Mouse (Mus musculus) splenic B cell, adult 2 months (primary cell): ENCODE data around the gene Ascc2.
"Not testable (repeated sequence)": the region's sequence is repeated elsewhere in the genome, so short reads cannot be mapped to it uniquely, and the experiment has no call there.

ENCODE experiments used
- DNase-seq: peaks from one replicate; pipeline ENCODE4 v3.0.0-alpha.2; 2011; ENCODE audit warnings: low read depth, low spot score
- H3K27me3 ChIP-seq: 2 replicates; pipeline ENCODE4 v1.6.1; 2012; ENCODE audit warnings: mild to moderate bottlenecking, low read length, moderate library complexity, mixed read lengths; ENCODE audit not compliant: control insufficient read depth, poor library complexity, insufficient read depth, severe bottlenecking
- H3K36me3 ChIP-seq: 2 replicates; pipeline ENCODE4 v1.6.1; 2012; ENCODE audit warnings: mild to moderate bottlenecking, low read length, moderate library complexity, mixed read lengths; ENCODE audit not compliant: control insufficient read depth, poor library complexity, insufficient read depth, severe bottlenecking

The Ascc2 gene

GRCm38 (mm10) chr11:4620501-4621108, 16.9 kb upstream of the Ascc2 start:
- DNase-seq, result no peak
- H3K36me3 ChIP-seq, result no peaks in the 10 kb centered on the region
- H3K27me3 ChIP-seq, result no peaks in the 10 kb centered on the region

DNA sequence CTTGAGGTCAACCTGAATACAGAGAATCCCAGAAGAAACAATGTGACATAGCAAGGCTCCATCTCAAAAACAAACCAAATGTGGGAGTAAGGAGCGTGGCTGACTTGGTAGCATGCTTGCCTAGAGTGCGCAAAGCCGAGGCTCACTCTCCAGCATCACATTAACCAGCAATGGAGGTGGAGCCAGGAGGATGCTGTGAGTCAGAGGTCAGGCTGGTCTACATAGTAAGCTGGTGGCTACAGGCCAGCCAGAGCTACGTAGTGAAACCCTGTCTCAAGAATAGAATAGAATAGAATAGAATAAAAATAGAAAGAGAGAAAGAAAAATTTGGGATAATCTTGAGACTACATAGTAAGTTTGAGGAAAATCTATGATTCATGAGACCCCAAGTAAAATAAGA, 15.7 kb upstream of the Ascc2 start:
- Histone ChIP-seq H3K36me3 (no peaks in the 10 kb centered on the region), H3K27me3 (no peaks in the 10 kb centered on the region)
- DNase-seq, result no peak

- DNase-seq, result no peak
- Histone ChIP-seq H3K36me3 (no peaks in the 10 kb centered on the region), H3K27me3 (no peaks in the 10 kb centered on the region)
Measured at GRCm38 (mm10) chr11:4622442-4622986, 15.0 kb upstream of the Ascc2 start.

DNA sequence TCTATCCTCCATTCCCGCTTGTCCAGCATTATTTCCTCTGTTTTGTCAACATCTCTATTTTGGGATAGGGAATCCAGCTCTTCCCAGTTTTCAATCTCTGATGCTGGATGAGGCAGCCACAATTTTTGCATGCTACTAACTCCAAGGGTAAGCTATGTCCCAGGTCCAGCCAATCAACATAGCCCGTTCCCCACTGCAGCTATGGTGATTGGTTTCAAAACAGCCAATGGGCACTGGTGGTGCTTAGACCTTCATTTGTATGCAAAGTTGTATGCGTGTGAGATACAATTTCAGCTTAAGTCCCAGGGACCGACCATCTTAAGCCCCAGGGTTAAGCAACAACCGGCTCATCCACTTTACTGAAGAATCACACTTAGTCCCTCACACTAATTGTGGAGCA, 14.6 kb upstream of the Ascc2 start:
- Histone ChIP-seq H3K27me3 (no peaks in the 10 kb centered on the region), H3K36me3 (no peaks in the 10 kb centered on the region)
- DNase-seq, result no peak

DNA sequence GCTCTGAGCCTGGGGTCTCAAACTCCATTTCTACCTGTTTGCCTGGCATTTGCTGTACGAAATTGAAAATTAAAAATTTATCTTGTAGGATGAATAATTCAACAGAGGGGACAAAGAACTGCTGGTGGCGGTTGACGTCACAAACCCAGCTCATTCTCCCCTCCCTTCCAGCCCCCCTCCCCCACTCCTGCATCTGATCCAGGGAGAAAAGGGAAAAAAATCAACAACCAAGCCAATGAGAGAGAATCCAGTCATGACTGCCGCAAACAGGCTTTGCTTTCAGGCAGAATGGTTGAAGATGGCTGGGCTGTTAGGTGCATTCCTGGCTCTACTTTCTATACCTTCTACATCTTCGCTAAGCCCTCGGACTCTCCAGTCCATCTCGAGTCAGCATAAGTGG, 11.6 kb upstream of the Ascc2 start:
- Histone ChIP-seq H3K36me3 (no peaks in the 10 kb centered on the region), H3K27me3 (no peaks in the 10 kb centered on the region)
- no peak for DNase-seq

DNA sequence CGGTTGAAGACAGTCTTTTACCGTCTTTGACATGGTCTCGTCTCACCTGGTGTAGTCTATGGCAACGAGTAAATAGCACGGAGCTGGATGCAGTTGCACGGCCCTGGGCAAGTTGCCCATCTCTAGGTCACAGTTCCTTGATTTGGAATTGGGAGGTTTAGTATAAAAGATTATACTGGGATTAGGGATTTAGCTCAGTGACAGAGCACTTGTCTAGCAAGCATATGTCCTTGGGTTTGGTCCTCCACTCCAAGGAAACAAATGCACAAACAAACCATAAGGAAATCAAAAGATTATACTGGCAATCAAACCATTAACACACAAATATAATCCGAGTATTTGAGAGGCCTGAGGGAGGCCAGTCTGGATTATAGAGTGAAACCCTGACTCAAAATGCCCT, 9.9 kb upstream of the Ascc2 start:
- DNase-seq, result no peak
- Histone ChIP-seq H3K27me3 (no peaks in the 10 kb centered on the region; the same call in 1 of the 2 replicates), H3K36me3 (no peaks in the 10 kb centered on the region)

DNA sequence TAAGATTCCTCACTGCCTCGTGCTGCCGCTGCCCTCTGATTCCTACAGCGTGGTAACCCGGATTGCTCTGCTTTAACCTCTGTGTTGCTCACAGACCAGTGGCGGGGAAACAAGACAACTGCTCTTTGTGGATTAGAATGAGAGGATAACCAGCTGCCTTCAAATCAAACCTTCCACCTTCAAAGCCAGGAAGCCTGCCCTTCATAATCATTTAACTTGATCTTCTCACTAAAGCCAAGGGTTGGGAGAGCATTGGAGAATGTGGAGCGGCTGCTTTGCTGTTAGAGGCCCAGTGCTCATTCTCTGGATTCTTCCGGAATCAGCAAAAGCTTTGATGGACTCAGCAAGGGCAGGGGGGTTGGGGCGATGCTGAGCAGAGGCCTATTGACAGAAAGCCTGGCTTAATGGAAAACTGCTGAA, 7.7 kb upstream of the Ascc2 start:
- no peak for DNase-seq
- no peaks in the 10 kb centered on the region for H3K36me3 ChIP-seq
- no peaks in the 10 kb centered on the region; the same call in 1 of the 2 replicates for H3K27me3 ChIP-seq

- DNase-seq, result no peak
- Histone ChIP-seq H3K36me3 (no peaks in the 10 kb centered on the region), H3K27me3 (no peaks in the 10 kb centered on the region; the same call in 1 of the 2 replicates)
Measured at GRCm38 (mm10) chr11:4633420-4633819, 4.1 kb upstream of the Ascc2 start.

- H3K36me3 ChIP-seq, result no peaks in the 10 kb centered on the region
- H3K27me3 ChIP-seq, result no peaks in the 10 kb centered on the region; the same call in 1 of the 2 replicates
- DNase-seq, result no peak
Measured at GRCm38 (mm10) chr11:4634395-4634794, 3.2 kb upstream of the Ascc2 start.

- Histone ChIP-seq H3K36me3 (no peaks in the 10 kb centered on the region), H3K27me3 (no peaks in the 10 kb centered on the region; the same call in 1 of the 2 replicates)
- DNase-seq, result no peak
Measured at GRCm38 (mm10) chr11:4636782-4637342, 685 bp upstream of the Ascc2 start.

- H3K36me3 ChIP-seq, result no peaks in the 10 kb centered on the region
- no peaks in the 10 kb centered on the region for H3K27me3 ChIP-seq
- DNase-seq, result no peak
Measured at GRCm38 (mm10) chr11:4638261-4638660, 714 bp downstream of the Ascc2 start.

- H3K36me3 ChIP-seq, result no peaks in the 10 kb centered on the region; the same call in 1 of the 2 replicates
- no peak for DNase-seq
- H3K27me3 ChIP-seq, result no peaks in the 10 kb centered on the region
Measured at GRCm38 (mm10) chr11:4641185-4641584, 3.6 kb downstream of the Ascc2 start.

- Histone ChIP-seq H3K36me3 (peaks cover 8% of the 10 kb centered on the region), H3K27me3 (no peaks in the 10 kb centered on the region)
- no peak for DNase-seq
Measured at GRCm38 (mm10) chr11:4643722-4644121, 6.2 kb downstream of the Ascc2 start.

- not testable (repeated sequence) for H3K27me3 ChIP-seq, DNase-seq, H3K36me3 ChIP-seq
Measured at GRCm38 (mm10) chr11:4645180-4645579, 7.6 kb downstream of the Ascc2 start.

DNA sequence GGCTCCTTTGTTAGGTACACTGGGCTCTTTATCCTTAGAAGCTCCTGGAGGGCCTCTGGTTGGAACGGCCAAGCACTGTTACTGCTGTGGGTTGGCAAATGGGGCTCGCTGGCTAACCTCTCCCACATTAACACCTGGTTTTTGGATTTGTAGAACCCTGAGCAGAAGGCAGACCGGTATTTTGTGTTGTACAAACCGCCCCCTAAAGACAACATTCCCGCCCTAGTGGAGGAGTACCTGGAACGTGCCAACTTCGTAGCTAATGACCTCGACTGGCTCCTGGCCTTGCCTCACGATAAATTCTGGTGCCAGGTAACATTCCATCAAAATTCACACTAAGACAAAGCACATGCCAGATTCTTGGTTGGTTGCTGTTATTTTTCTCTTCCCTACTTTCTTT, 8.9 kb downstream of the Ascc2 start:
- H3K36me3 ChIP-seq, result peaks cover 9% of the 10 kb centered on the region
- DNase-seq, result no peak
- H3K27me3 ChIP-seq, result no peaks in the 10 kb centered on the region
